21 mouse cellular contexts compared by ENCODE assay signal in genomic region chr10:107341151-107341550, GRCm38 (mm10).
DNase-seq lines count a peak whose midpoint lies in the region; ATAC-seq and TF ChIP-seq lines count a peak whose summit lies in the region.
"Had no signal": no experiment of that assay in that cellular context is flagged by ENCODE, and none has a peak within 500 bp of the region (broad histone marks: within the 10 kb centered on the region; RNA-seq: fewer than 3 reads in every experiment).

No protein-coding gene starts in this region.

- H3K36me3 ChIP-seq in hindbrain, embryonic 12.5 days = no peaks in the 10 kb centered on the region
- H3K36me3 ChIP-seq in hindbrain, embryonic 14.5 days (replicated peaks; ENCODE audit: control insufficient read depth, insufficient read depth) = no peaks in the 10 kb centered on the region
- H3K36me3 ChIP-seq in forebrain, embryonic 14.5 days (ENCODE audit: control insufficient read depth, insufficient read depth, low read length) = no peaks in the 10 kb centered on the region
- H3K36me3 ChIP-seq in neural tube, embryonic 14.5 days (ENCODE audit: control insufficient read depth, insufficient read depth, low read length) = no peaks in the 10 kb centered on the region
- H3K36me3 ChIP-seq: embryonic facial prominence, embryonic 15.5 days; G1E; heart, embryonic 10.5 days; limb, embryonic 13.5 days; liver, embryonic 15.5 days; midbrain, embryonic 10.5 days had no signal

- no peak overlapping the region for H3K4me2 ChIP-seq in hindbrain, embryonic 12.5 days (replicated peaks)
- H3K4me2 ChIP-seq in hindbrain, embryonic 14.5 days (replicated peaks) = no peak overlapping the region
- H3K4me2 ChIP-seq in forebrain, embryonic 14.5 days (ENCODE audit: low read length) = no peak overlapping the region
- no peak overlapping the region for H3K4me2 ChIP-seq in neural tube, embryonic 14.5 days (ENCODE audit: low read depth, low read length)
- H3K4me2 ChIP-seq: embryonic facial prominence, embryonic 15.5 days; limb, embryonic 13.5 days; liver, embryonic 15.5 days had no signal

- 57% methylated on average over 4 of the region's 4 CpGs for WGBS in hindbrain, embryonic 12.5 days
- WGBS in hindbrain, embryonic 14.5 days = 54% methylated on average over 4 of the region's 4 CpGs
- WGBS in forebrain, embryonic 14.5 days = 38% methylated on average over 4 of the region's 4 CpGs
- 34% methylated on average over 4 of the region's 4 CpGs for WGBS in neural tube, embryonic 14.5 days

- no peaks in the 10 kb centered on the region for H3K4me1 ChIP-seq in hindbrain, embryonic 12.5 days
- H3K4me1 ChIP-seq in hindbrain, embryonic 14.5 days (replicated peaks; ENCODE audit: control insufficient read depth, insufficient read depth, low read length) = peaks cover 5% of the 10 kb centered on the region; the same call in 1 of the 2 replicates
- peaks cover 4% of the 10 kb centered on the region; the same call in 1 of the 2 replicates for H3K4me1 ChIP-seq in forebrain, embryonic 14.5 days (ENCODE audit: control insufficient read depth, insufficient read depth, low read length)
- H3K4me1 ChIP-seq in neural tube, embryonic 14.5 days (ENCODE audit: control insufficient read depth, insufficient read depth, low read length) = no peaks in the 10 kb centered on the region
- H3K4me1 ChIP-seq: embryonic facial prominence, embryonic 15.5 days; heart, embryonic 10.5 days; limb, embryonic 13.5 days; liver, embryonic 15.5 days; midbrain, embryonic 10.5 days had no signal

- DNase-seq in hindbrain, embryonic 14.5 days (ENCODE audit: low spot score) = no peak
- DNase-seq in brain, embryonic 14.5 days (ENCODE audit: low read depth) = peak; percentile 70
- DNase-seq in forebrain, embryonic 14.5 days (ENCODE audit: low spot score) = peak; percentile 54
- no peak for DNase-seq in yolk sac, embryonic 10.5 days (ENCODE audit: low spot score)
- no peak for DNase-seq in urinary bladder, postnatal 4 days (ENCODE audit: low spot score in 2 of 2)
- DNase-seq: adrenal gland, postnatal 10 days; cerebellum, postnatal 25 days; gastrocnemius, postnatal 36 days; kidney, adult 11 months; kidney, postnatal 25 days; layer of hippocampus, adult 9-11 months; spleen, adult 18-20 months; thymus, postnatal 36 days had no signal

- ATAC-seq in hindbrain, embryonic 12.5 days (ENCODE audit: low FRiP score) = peak; percentile 64; the same call in 1 of the 2 replicates
- no peak for ATAC-seq in hindbrain, embryonic 14.5 days (ENCODE audit: low FRiP score)
- peak; percentile 68 for ATAC-seq in forebrain, embryonic 14.5 days
- ATAC-seq in neural tube, embryonic 14.5 days (ENCODE audit: low read depth) = peak; percentile 66; the same call in 1 of the 2 replicates

- no peak for TF ChIP-seq CTCF in brain, embryonic 14.5 days (IDR thresholded peaks at IDR 0.05; ENCODE audit: borderline replicate concordance, extremely low read depth, insufficient read depth, insufficient read length)

- no peak overlapping the region for H3K4me3 ChIP-seq in hindbrain, embryonic 12.5 days
- no peak overlapping the region for H3K4me3 ChIP-seq in hindbrain, embryonic 14.5 days (replicated peaks; ENCODE audit: low read length)
- H3K4me3 ChIP-seq in forebrain, embryonic 14.5 days (ENCODE audit: low read depth, low read length) = no peak overlapping the region
- no peak overlapping the region for H3K4me3 ChIP-seq in neural tube, embryonic 14.5 days (ENCODE audit: low read depth, low read length)
- H3K4me3 ChIP-seq: embryonic facial prominence, embryonic 15.5 days; heart, embryonic 10.5 days; limb, embryonic 13.5 days; liver, embryonic 15.5 days; midbrain, embryonic 10.5 days had no signal

- no peaks in the 10 kb centered on the region for H3K27me3 ChIP-seq in hindbrain, embryonic 12.5 days
- no peaks in the 10 kb centered on the region for H3K27me3 ChIP-seq in hindbrain, embryonic 14.5 days (ENCODE audit: control insufficient read depth, insufficient read depth, low read length)
- H3K27me3 ChIP-seq in forebrain, embryonic 14.5 days (replicated peaks; ENCODE audit: control insufficient read depth, insufficient read depth, low read length) = no peaks in the 10 kb centered on the region
- H3K27me3 ChIP-seq in neural tube, embryonic 14.5 days (ENCODE audit: control insufficient read depth, insufficient read depth, low read length) = no peaks in the 10 kb centered on the region
- H3K27me3 ChIP-seq: embryonic facial prominence, embryonic 15.5 days; limb, embryonic 13.5 days; liver, embryonic 15.5 days had no signal

- TF ChIP-seq POLR2A in brain, embryonic 14.5 days (IDR thresholded peaks at IDR 0.05; ENCODE audit: borderline replicate concordance, extremely low read depth, insufficient read depth, insufficient read length, poor library complexity, severe bottlenecking) = no peak

- no peaks in the 10 kb centered on the region for H3K9me3 ChIP-seq in hindbrain, embryonic 12.5 days (replicated peaks)
- no peaks in the 10 kb centered on the region for H3K9me3 ChIP-seq in hindbrain, embryonic 14.5 days (ENCODE audit: control insufficient read depth, low read length)
- H3K9me3 ChIP-seq in forebrain, embryonic 14.5 days (replicated peaks; ENCODE audit: control insufficient read depth, low read length) = no peaks in the 10 kb centered on the region
- no peaks in the 10 kb centered on the region for H3K9me3 ChIP-seq in neural tube, embryonic 14.5 days (ENCODE audit: control insufficient read depth, low read length)
- H3K9me3 ChIP-seq: embryonic facial prominence, embryonic 15.5 days; G1E; heart, embryonic 10.5 days; limb, embryonic 13.5 days; liver, embryonic 15.5 days; midbrain, embryonic 10.5 days had no signal

- H3K27ac ChIP-seq in hindbrain, embryonic 12.5 days = no peak overlapping the region
- H3K27ac ChIP-seq in hindbrain, embryonic 14.5 days = no peak overlapping the region
- H3K27ac ChIP-seq in forebrain, embryonic 14.5 days (ENCODE audit: low read depth, low read length) = no peak overlapping the region
- H3K27ac ChIP-seq in neural tube, embryonic 14.5 days (ENCODE audit: low read depth, low read length) = no peak overlapping the region
- H3K27ac ChIP-seq: embryonic facial prominence, embryonic 15.5 days; heart, embryonic 10.5 days; limb, embryonic 13.5 days; liver, embryonic 15.5 days; midbrain, embryonic 10.5 days had no signal

- no peak overlapping the region for H3K9ac ChIP-seq in hindbrain, embryonic 12.5 days
- no peak overlapping the region for H3K9ac ChIP-seq in hindbrain, embryonic 14.5 days
- H3K9ac ChIP-seq in forebrain, embryonic 14.5 days (ENCODE audit: low read length) = no peak overlapping the region
- no peak overlapping the region for H3K9ac ChIP-seq in neural tube, embryonic 14.5 days (replicated peaks; ENCODE audit: low read depth, low read length)
- H3K9ac ChIP-seq: embryonic facial prominence, embryonic 15.5 days; limb, embryonic 13.5 days; liver, embryonic 15.5 days had no signal

Comparison
In these comparisons a context has a peak if more than half of its experiments do, and no peak if none do; other contexts are left out.
1. DNase-seq: peak in brain, embryonic 14.5 days (single experiment) and forebrain, embryonic 14.5 days (single experiment); none in hindbrain, embryonic 14.5 days (single experiment), yolk sac, embryonic 10.5 days (single experiment) and urinary bladder, postnatal 4 days (0 of 2).